Mouse (Mus musculus) activated CD4-positive, CD25-positive, alpha-beta regulatory T cell (primary cell): ENCODE results near the gene Krt7. TPM values are rescaled to one million over a fixed set of nuclear protein-coding genes. Genes with fewer than 3 reads are reported as not detected.

Experiments used
- polyA plus RNA-seq, 2 experiments: library from polyadenylated mRNA; unstranded; fragments of 100-300 nt; shearing (Covaris generic); gene quantifications; one replicate each; pipeline ENCODE4 v1.2.1; 2017

Gene Krt7
- under 1 TPM in 1 of 2 experiments, not detected in 1; 0.29 TPM for polyA plus RNA-seq

GRCm38 (mm10) chr15:101410775-101411174 is at the start of gene Krt7:
Krt7 (plus strand) TSS chr15:101411043.

GRCm38 (mm10) chr15:101370101-101370911 is 40.5 kb upstream of the Krt7 start, which contains the start of gene Krt80:
Krt80 (minus strand) TSS chr15:101370162.

GRCm38 (mm10) chr15:101438555-101438954 is 27.7 kb downstream of the Krt7 start, which contains the start of gene Krt87:
Krt87 (minus strand) TSS chr15:101438804.

GRCm38 (mm10) chr15:101447444-101447843 is 36.6 kb downstream of the Krt7 start, which contains the start of gene Krt88:
Krt88 (plus strand) TSS chr15:101447744.

GRCm38 (mm10) chr15:101463651-101464050 is 52.8 kb downstream of the Krt7 start, which contains the start of gene Krt81:
Krt81 (minus strand) TSS chr15:101463751.

GRCm38 (mm10) chr15:101472952-101473528 is 62.2 kb downstream of the Krt7 start, which contains the start of gene Krt86:
Krt86 (plus strand) TSS chr15:101473478.

Other genes with a start within 250 kb of the Krt7 start
- gene Acvr1b, start 237.0 kb upstream of the Krt7 start, polyA plus RNA-seq: 1 to 10 TPM; 1.6 to 2.3 TPM
- gene Grasp, start 186.9 kb upstream of the Krt7 start, polyA plus RNA-seq: 1 to 10 TPM; 5.9 to 9.2 TPM
- 100 to 1,000 TPM in 1 of 2 experiments, 10 to 100 TPM in 1; 49.0 to 128 TPM for gene Nr4a1, start 156.8 kb upstream of the Krt7 start, polyA plus RNA-seq
- 10 to 100 TPM; 58.6 to 65.0 TPM for gene Atg101, start 126.8 kb upstream of the Krt7 start, polyA plus RNA-seq
- under 1 TPM in 1 of 2 experiments, not detected in 1; 0.50 TPM for gene 6030408B16Rik, start 117.8 kb upstream of the Krt7 start, polyA plus RNA-seq
- gene Krt80, start 40.9 kb upstream of the Krt7 start, polyA plus RNA-seq: 1 to 10 TPM in 1 of 2 experiments, under 1 TPM in 1; 0.66 to 1.2 TPM
- under 1 TPM in 1 of 2 experiments, not detected in 1; 0.38 TPM for gene Krt87, start 27.8 kb downstream of the Krt7 start, polyA plus RNA-seq
- not detected for gene Krt88, start 36.7 kb downstream of the Krt7 start, polyA plus RNA-seq
- under 1 TPM in 1 of 2 experiments, not detected in 1; 0.10 TPM for gene Krt81, start 52.7 kb downstream of the Krt7 start, polyA plus RNA-seq
- not detected for gene Krt86, start 62.4 kb downstream of the Krt7 start, polyA plus RNA-seq
- gene Krt83, start 80.5 kb downstream of the Krt7 start, polyA plus RNA-seq: 1 to 10 TPM in 1 of 2 experiments, under 1 TPM in 1; 0.32 to 2.3 TPM
- not detected for gene Gm49425, start 106.2 kb downstream of the Krt7 start, polyA plus RNA-seq
- under 1 TPM in 1 of 2 experiments, not detected in 1; 0.15 TPM for gene Krt84, start 121.8 kb downstream of the Krt7 start, polyA plus RNA-seq
- gene Krt82, start 139.6 kb downstream of the Krt7 start, polyA plus RNA-seq: under 1 TPM in 1 of 2 experiments, not detected in 1; 0.09 TPM
- gene Krt90, start 151.9 kb downstream of the Krt7 start, polyA plus RNA-seq: under 1 TPM in 1 of 2 experiments, not detected in 1; 0.06 TPM
- under 1 TPM in 1 of 2 experiments, not detected in 1; 0.14 TPM for gene Krt75, start 162.9 kb downstream of the Krt7 start, polyA plus RNA-seq
- not detected for gene Gm5414, start 217.1 kb downstream of the Krt7 start, polyA plus RNA-seq
- not detected for gene Gm5478, start 236.3 kb downstream of the Krt7 start, polyA plus RNA-seq